In the genomic region with DNA sequence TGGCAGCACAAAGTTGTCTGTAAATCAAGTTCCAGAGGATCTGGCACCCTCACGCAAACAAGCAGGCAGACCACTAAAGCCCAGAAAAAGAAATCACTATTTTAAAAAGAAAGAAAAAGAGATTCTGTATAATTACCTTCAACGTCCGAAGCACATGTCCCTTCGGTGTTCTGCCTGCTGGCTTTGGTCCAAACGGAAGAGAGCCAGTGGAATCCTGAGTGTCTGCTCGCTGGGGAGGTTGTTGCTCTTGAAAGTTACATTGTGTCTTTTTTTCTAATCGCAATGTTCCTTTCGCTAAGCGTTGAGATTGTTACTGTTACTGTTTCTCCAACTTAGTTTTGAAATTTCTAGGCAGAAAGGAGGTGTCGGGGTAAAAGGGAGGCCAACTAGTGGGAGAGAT, we compare ENCODE assay signal across 15 mouse cellular contexts. TPM values are rescaled to one million over a fixed set of nuclear protein-coding genes. Genes with fewer than 3 reads are reported as not detected.
A peak's percentile ranks its signal among the peaks of the same experiment; 100 is the strongest.
DNase-seq lines count a peak whose midpoint lies in the region; ATAC-seq lines count a peak whose summit lies in the region.
"Had no signal": no experiment of that assay in that cellular context is flagged by ENCODE, and none has a peak within 500 bp of the region (broad histone marks: within the 10 kb centered on the region; RNA-seq: fewer than 3 reads in every experiment).

No protein-coding gene starts in this region.

- no peak for DNase-seq in embryonic facial prominence, embryonic 10.5 days (ENCODE audit: low spot score)
- peak; percentile 31 for DNase-seq in heart, postnatal 4 days
- no peak for DNase-seq in heart, postnatal 25 days (ENCODE audit: low spot score)
- peak; percentile 38 for DNase-seq in lung, postnatal 10 days
- DNase-seq in lung, postnatal 14 days: no peak
- DNase-seq in natural killer cell, adult 2 months (ENCODE audit: low spot score in 2 of 2): no peak
- DNase-seq: layer of hippocampus, adult 9-11 months; midbrain, embryonic 14.5 days; thymus, postnatal 14 days had no signal

- 50% methylated on average over 10 of the region's 10 CpGs for WGBS in embryonic facial prominence, embryonic 13.5 days
- 55% methylated on average over 10 of the region's 10 CpGs for WGBS in embryonic facial prominence, embryonic 10.5 days

- H3K9ac ChIP-seq in embryonic facial prominence, embryonic 13.5 days: 0 out of 2 replicates have a peak overlapping the region, but pooled peaks have one; percentile 44
- H3K9ac ChIP-seq: stomach, embryonic 15.5 days had no signal

- H3K4me3 ChIP-seq in embryonic facial prominence, embryonic 13.5 days: no peak overlapping the region
- no peak overlapping the region for H3K4me3 ChIP-seq in embryonic facial prominence, embryonic 10.5 days

- intact Hi-C loops in heart, postnatal 25 days (cut with DNase I): no loop called here

- H3K9me3 ChIP-seq in embryonic facial prominence, embryonic 13.5 days: no peaks in the 10 kb centered on the region
- H3K9me3 ChIP-seq in embryonic facial prominence, embryonic 10.5 days: no peaks in the 10 kb centered on the region
- H3K9me3 ChIP-seq: embryonic facial prominence, embryonic 15.5 days; forebrain, embryonic 10.5 days; liver, embryonic 12.5 days; lung, embryonic 15.5 days; stomach, embryonic 15.5 days had no signal

- H3K4me1 ChIP-seq in embryonic facial prominence, embryonic 13.5 days: peaks cover 22% of the 10 kb centered on the region
- H3K4me1 ChIP-seq in embryonic facial prominence, embryonic 10.5 days: peaks cover 29% of the 10 kb centered on the region

- H3K27ac ChIP-seq in embryonic facial prominence, embryonic 13.5 days: no peak overlapping the region
- H3K27ac ChIP-seq in embryonic facial prominence, embryonic 10.5 days (replicated peaks): no peak overlapping the region
- H3K27ac ChIP-seq: embryonic facial prominence, embryonic 15.5 days; liver, embryonic 12.5 days had no signal

- no peak overlapping the region for H3K4me2 ChIP-seq in embryonic facial prominence, embryonic 13.5 days

- no peaks in the 10 kb centered on the region for H3K36me3 ChIP-seq in embryonic facial prominence, embryonic 13.5 days
- H3K36me3 ChIP-seq in embryonic facial prominence, embryonic 10.5 days (replicated peaks): no peaks in the 10 kb centered on the region
- H3K36me3 ChIP-seq: embryonic facial prominence, embryonic 15.5 days; forebrain, embryonic 10.5 days; liver, embryonic 12.5 days; lung, embryonic 15.5 days; stomach, embryonic 15.5 days had no signal

- ATAC-seq in embryonic facial prominence, embryonic 13.5 days (ENCODE audit: insufficient number of reproducible peaks, insufficient read depth, low FRiP score, low TSS enrichment, low read depth): no peak

- H3K27me3 ChIP-seq in embryonic facial prominence, embryonic 13.5 days: no peaks in the 10 kb centered on the region
- 0 out of 2 replicates have a peak, but pooled peaks cover 5% of the 10 kb centered on the region for H3K27me3 ChIP-seq in embryonic facial prominence, embryonic 10.5 days (replicated peaks; ENCODE audit: low read depth, poor library complexity, severe bottlenecking)
- H3K27me3 ChIP-seq: embryonic facial prominence, embryonic 15.5 days; lung, embryonic 15.5 days; stomach, embryonic 15.5 days had no signal

RNA-seq across cellular contexts. Expression of gene Auh, which starts 1.1 kb away (rescaled TPM):
- 46.4 and 53.9 TPM in 2 replicates for polyA plus RNA-seq in embryonic facial prominence, embryonic 13.5 days (2015; fragmentation: Nextera tagmentation; extraction: Ambion mirVana)
- 30.7 and 32.9 TPM in 2 replicates for polyA plus RNA-seq in embryonic facial prominence, embryonic 10.5 days (2016; fragmentation: Nextera tagmentation; extraction: Ambion mirVana)
- 10 to 100 TPM; 48.1 to 48.8 TPM for total RNA-seq in heart, postnatal 4 days (2021)
- total RNA-seq in heart, postnatal 25 days (2021): 100 to 1,000 TPM; 114 to 131 TPM

RNA-seq across cellular contexts. Expression of gene Nfil3, which starts 50.3 kb away (rescaled TPM):
- polyA plus RNA-seq in embryonic facial prominence, embryonic 13.5 days (2015; fragmentation: Nextera tagmentation; extraction: Ambion mirVana): 35.2 and 37.7 TPM in 2 replicates
- polyA plus RNA-seq in embryonic facial prominence, embryonic 10.5 days (2016; fragmentation: Nextera tagmentation; extraction: Ambion mirVana): 22.8 and 24.5 TPM in 2 replicates
- total RNA-seq in heart, postnatal 4 days (2021): 10 to 100 TPM; 24.6 to 27.7 TPM
- 10 to 100 TPM; 13.3 to 36.5 TPM for total RNA-seq in heart, postnatal 25 days (2021)

Comparison
In these comparisons a context has a peak if more than half of its experiments do, and no peak if none do; other contexts are left out.
1. DNase-seq: peak in heart, postnatal 4 days (single experiment) and lung, postnatal 10 days (single experiment); none in embryonic facial prominence, embryonic 10.5 days (single experiment), heart, postnatal 25 days (single experiment), lung, postnatal 14 days (single experiment) and natural killer cell, adult 2 months (0 of 2).